Mouse (Mus musculus) forelimb bud, embryonic 11.5 days (tissue): Measurements from ENCODE around the gene Zfp64.

ENCODE experiments used
- DNase-seq: peaks from one replicate; pipeline ENCODE4 v3.0.0-alpha.2; 2012; ENCODE audit warnings: low read depth, low spot score

Zfp64 gene

GRCm38 (mm10) chr2:168954835-168955716, at the start of gene Zfp64:
TSS of gene Zfp64 (minus strand) at chr2:168955587.
- peak; percentile 78 for DNase-seq

DNA sequence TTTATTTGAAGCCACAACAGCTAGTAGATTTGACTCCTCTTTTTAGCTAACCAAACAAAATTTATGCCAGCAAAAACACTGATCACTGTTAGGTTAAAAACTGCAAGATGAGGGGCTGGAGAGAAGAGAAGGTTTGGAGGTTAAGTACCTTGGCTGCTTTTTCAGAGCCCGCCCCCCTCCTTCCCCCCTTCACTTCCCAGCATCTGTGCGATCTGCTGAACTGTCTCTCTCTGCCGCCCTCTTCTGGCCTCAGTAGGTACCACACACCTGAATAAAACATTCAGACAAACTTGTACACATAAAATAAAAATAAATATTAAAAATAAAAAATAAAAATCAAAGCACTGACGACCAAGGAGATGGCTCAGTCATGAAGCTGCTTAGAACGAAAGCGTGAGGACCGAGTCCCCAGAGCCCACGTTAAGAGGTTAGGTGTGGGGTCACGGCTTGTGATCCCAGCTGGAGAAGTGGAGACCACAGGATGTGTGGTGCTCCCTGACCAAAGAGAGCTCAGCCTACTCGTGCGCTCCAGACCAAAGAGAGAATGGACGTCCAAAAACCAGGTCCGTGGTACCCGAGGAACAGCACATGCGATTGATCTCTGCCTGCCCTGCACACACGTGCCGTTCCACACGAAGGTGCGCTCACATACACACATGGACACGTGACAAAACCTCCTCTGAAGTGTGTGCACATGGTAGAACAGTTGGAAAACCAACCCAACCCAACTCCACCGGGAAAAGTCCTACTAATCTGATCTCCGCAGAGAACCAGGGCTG, 37.4 kb upstream of the Zfp64 start:
- peak; percentile 43 for DNase-seq

- DNase-seq, result no peak
Observed at GRCm38 (mm10) chr2:168990957-168991356, 35.6 kb upstream of the Zfp64 start.

GRCm38 (mm10) chr2:168990061-168990753, 34.8 kb upstream of the Zfp64 start:
- DNase-seq, result peak; percentile 56

DNA sequence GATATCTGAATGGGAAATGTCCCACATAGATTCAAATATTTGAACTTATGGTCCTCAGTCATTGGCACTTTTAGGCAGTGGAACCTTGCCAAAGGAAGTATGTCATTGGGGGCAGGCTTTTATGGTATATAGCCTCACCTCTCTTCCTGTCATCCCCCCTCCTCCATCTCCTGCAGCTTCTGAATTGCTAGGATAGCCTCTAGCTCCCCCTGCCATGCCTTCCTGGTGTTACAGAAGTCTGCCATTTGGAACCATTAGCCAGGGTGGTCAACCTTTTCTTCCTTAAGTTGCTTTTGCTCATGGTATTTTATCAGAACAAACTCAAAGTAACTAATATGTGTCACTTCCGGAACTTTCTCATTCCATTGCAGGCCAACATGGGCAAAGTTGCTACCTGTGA, 32.7 kb upstream of the Zfp64 start:
- DNase-seq, result no peak

DNA sequence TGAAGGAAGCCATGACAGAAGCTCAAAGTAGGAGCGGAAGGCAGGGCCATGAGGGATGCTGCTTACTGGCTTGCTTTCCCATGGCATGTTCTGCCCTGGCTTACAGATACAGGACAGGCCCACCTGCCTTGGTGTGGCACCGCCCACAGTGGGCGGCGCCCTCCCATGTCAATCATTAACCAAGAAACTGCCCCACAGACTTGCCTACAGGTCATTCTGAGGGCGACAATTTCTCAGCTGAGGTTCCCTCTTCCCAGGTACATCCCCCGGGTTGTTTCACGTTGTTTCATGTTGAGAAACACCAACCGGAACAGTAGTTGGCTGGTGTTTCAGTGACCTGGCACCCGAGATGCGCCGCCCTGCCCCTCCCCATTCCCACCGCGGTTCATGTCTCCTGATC, 32.0 kb upstream of the Zfp64 start:
- DNase-seq, result no peak

DNA sequence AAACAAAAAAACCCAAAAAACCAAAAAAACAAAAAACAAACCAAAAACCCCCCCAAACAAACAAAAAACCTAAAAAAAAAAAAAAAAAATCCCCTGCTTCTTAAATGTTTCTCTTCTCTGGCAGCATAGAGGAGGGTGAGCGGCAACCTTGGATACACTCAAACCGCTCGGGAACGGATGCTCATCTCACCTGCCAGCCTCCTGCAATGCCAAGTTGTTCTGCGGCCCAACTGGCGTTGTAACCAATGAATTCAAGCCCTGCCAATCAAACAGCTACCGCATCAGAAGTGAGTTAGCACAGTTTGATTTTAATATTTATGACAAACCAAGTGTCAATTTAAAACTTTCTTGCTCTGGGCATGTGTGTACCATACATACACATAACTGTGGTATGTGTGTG, 26.6 kb upstream of the Zfp64 start:
- DNase-seq, result no peak

GRCm38 (mm10) chr2:168981448-168981847, 26.1 kb upstream of the Zfp64 start:
- DNase-seq, result no peak

GRCm38 (mm10) chr2:168980859-168981258, 25.5 kb upstream of the Zfp64 start:
- peak; percentile 27 for DNase-seq

GRCm38 (mm10) chr2:168979742-168980141, 24.4 kb upstream of the Zfp64 start:
- DNase-seq, result peak; percentile 32

GRCm38 (mm10) chr2:168978031-168978430, 22.6 kb upstream of the Zfp64 start:
- peak; percentile 17 for DNase-seq

DNA sequence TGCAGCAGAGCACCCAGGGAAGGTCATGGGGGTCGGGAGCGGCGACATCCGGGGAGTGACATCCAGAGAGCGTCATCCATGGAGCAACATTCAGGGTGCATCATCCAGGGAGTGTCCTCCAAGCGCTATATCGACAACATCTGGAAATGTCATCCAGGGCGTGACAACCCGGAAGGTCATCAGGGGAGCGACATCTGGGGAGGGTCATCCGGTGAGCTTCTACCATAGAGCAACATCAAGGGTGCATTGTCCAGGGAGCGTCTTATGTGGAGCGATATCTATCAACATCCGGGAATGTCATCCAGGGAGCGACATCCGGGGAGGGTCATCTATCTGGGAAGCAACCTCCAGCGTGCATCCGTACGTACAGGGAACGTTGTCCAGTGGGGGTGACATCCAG, 14.7 kb upstream of the Zfp64 start:
- DNase-seq, result no peak

DNA sequence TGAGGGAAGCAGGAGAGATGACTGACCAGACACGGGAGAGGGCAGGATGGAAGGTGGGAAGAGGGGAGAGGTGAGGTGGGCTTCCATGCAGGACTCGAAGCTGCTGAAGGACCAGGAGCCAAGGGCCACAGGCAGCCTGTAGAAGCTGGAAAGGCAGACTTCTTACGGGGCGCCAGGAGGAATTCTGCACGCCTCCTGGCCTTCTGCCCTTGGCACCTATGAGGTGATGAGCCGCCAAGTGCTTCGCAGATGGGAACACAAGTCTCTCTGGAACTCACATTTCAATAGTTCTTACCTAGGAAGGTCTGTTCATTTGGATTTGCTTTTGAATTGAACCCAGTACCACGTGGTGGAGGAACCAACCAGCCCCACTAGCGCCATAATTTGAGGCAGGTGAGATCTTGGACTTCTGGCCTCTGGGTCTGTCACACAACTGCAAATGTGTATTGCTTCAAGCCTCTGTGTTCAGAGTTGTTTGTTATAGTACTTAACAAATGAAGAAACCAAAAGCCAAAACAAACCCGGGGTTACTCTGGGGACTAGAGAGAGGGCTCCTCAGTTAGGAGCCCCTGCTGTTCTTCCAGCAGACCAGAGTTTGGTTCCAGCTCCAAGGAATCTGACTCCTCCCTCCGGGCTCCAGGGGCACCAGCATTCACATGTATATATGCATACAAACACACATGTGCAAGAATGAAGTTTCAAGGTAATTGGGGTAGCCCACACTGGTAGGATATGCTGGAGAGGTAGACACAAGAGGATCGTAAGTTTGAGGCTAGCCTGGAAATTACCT, 12.9 kb upstream of the Zfp64 start:
- DNase-seq, result no peak

DNA sequence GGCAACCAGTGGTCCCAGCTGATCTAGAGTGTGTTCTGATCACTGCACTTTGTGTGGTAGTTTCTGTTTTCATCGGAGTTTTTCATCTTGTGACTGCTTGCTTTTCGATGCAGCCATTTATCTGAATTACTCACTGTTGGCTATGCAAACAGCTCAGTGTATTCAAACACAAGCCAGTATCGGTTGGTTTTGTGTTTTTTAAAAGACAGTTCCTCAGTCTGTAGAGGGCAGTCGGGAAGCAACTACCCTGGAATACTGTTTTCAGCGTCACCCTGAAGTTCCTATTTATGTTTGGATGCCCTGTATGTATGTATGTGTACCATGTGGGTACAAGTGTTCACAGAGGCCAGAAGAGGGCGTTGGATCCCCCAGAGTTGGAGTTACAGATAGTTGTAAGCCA, 11.1 kb upstream of the Zfp64 start:
- no peak for DNase-seq

- DNase-seq, result no peak
Observed at GRCm38 (mm10) chr2:168964849-168965248, 9.5 kb upstream of the Zfp64 start.

DNA sequence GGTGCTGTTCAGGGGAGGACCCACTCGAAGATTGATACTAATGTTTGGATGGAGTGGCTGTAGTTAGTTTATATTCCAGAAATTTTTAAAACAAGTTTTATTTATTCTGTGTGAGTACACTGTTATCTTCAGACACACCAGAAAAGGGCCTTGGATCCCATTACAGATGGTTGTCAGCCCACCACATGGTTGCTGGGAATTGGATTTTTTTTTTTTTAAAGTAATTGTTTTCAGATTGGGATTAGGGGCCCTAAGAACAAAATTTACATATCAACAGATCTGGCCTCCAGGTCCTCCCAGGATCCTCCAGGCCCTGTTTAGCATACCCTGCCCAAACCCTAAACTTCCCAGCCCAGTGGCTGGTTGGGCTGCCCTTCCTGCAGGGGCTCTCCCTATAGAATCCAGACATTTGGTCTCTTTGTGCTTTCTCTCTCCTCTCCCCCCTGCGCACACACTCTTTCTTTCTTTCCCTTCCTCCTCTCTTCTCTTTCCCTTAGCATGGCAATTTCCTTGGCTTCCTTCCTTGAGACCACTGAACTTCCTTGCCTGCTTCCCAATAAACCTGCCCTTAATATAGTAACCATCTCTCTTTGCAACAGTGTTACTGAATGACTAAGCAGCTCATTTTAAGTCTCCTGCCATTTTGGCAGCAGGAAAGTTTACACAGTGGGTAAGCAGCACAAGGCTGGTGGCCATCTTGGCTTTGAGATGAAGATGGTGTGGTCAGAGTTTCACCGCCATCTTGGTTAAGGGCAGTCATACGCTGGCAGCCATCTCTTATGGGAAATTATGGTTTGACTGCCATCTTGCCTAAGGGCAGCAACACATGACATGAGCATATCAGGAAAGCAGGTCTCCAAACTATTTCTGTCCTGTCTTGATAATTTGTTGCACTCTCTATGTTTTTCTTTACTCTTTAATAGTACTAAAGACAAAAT, 6.6 kb upstream of the Zfp64 start:
- DNase-seq, result no peak

DNA sequence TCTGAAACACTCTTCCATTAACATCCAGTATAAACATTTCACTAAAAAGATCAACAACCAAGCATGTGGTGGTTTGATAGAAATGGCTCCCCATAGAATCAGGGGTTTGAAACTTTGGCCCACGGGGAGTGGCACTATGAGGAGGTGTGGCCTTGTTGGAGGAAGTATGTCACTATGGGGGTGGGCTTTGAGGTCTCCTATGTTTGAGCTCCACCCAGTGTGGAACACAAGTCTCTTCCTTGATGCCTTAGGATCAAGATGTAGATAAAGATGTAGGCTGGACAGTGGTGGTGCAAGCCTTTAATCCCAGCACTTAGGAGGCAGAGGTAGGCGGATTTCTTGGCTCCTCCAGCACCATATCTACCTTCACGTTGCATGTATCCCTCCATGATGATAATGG, 5.4 kb upstream of the Zfp64 start:
- no peak for DNase-seq

- no peak for DNase-seq
Observed at GRCm38 (mm10) chr2:168959339-168959885, 4.0 kb upstream of the Zfp64 start.

DNA sequence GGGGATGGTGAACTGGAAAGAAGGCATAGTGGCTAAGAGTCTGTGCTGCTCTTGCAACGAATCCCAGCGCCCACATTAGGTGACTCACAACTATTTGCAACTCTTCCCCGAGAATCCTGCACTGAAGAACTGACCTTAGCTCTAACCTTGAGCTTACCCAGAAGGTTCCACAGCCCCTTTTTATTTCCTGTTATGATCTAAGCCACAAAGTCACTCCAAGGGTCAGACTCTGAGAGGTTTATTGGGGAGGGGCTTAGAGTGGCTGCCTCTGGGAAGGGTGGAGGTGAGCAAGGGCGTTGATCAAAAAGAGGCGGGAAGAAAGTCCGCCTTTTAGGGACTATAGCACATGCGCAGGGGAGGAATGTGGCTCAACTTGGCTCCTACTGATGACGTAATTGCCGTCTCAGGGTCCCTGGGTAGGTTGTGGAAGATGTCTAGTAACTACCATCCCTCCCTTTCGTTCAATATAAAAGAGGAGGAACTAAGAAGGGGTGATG, 511 bp upstream of the Zfp64 start:
- DNase-seq, result peak; percentile 27

DNA sequence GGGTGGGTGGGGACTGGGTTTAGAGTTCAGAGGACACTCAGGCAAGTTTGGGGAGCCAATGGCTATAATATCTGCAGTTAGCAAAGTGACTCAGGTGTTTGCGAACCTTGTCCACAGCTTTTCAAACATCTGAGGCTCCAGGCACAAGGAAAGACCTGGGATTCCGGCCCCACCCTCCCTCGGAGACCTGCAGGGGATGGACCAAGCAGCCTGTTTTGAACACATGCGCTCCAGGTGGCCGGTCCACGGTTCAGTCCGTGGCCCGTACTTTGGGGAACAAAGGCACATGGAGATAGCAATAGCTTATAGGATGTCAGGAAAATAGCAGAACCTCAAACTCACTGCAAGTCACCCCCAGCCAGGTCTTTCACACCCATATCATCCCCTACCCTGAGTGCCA, 1.0 kb downstream of the Zfp64 start:
- no peak for DNase-seq
